Mouse (Mus musculus) neutrophil, adult 65 days (primary cell): ENCODE measurements around the gene Hist1h2ba. TPM values are rescaled to one million over a fixed set of nuclear protein-coding genes. Genes with fewer than 3 reads are reported as not detected.

Source experiments
- total RNA-seq: library from RNA; stranded (reverse); gene quantifications from 2 replicates; pipeline ENCODE4 v1.2.4, GENCODE M21; 2023

The Hist1h2ba gene
- not detected in 2 replicates for total RNA-seq

GRCm38 (mm10) chr13:23933421-23934210 is at the start of gene Hist1h2ba:
Gene Hist1h2ba (minus strand): TSS chr13:23934156.

GRCm38 (mm10) chr13:23934211-23934520 is 210 bp upstream of the Hist1h2ba start, which contains the start of gene Hist1h2aa:
Gene Hist1h2aa (plus strand): TSS chr13:23934462.

GRCm38 (mm10) chr13:23914376-23915167 is 19.4 kb downstream of the Hist1h2ba start, which contains the start of gene Slc17a4:
Gene Slc17a4 (minus strand): TSS chr13:23915009.

Other genes with a start within 250 kb of the Hist1h2ba start
- 85.6 and 87.8 TPM in 2 replicates for gene Hist1h2bc, start 250.0 kb downstream of the Hist1h2ba start, total RNA-seq
- gene Hist1h1t, start 238.3 kb downstream of the Hist1h2ba start, total RNA-seq = 0.75 TPM in 1 of 2 replicates, not detected in the other
- 147 and 286 TPM in 2 replicates for gene Hist1h4c, start 235.7 kb downstream of the Hist1h2ba start, total RNA-seq
- 2.0 and 2.2 TPM in 2 replicates for gene Hfe, start 223.3 kb downstream of the Hist1h2ba start, total RNA-seq
- 1,418 and 1,573 TPM in 2 replicates for gene Hist1h1c, start 195.3 kb downstream of the Hist1h2ba start, total RNA-seq
- 379 and 485 TPM in 2 replicates for gene Hist1h3c, start 188.6 kb downstream of the Hist1h2ba start, total RNA-seq
- 566 and 573 TPM in 2 replicates for gene Hist1h2bb, start 187.4 kb downstream of the Hist1h2ba start, total RNA-seq
- gene Hist1h2ab, start 183.0 kb downstream of the Hist1h2ba start, total RNA-seq = 470 and 881 TPM in 2 replicates
- 584 and 951 TPM in 2 replicates for gene Hist1h3b, start 181.9 kb downstream of the Hist1h2ba start, total RNA-seq
- gene Hist1h4b, start 177.1 kb downstream of the Hist1h2ba start, total RNA-seq = 196 and 310 TPM in 2 replicates
- 278 and 356 TPM in 2 replicates for gene Hist1h4a, start 172.9 kb downstream of the Hist1h2ba start, total RNA-seq
- gene Hist1h3a, start 171.8 kb downstream of the Hist1h2ba start, total RNA-seq = 546 and 576 TPM in 2 replicates
- gene Hist1h1a, start 170.5 kb downstream of the Hist1h2ba start, total RNA-seq = 193 and 241 TPM in 2 replicates
- not detected in 2 replicates for gene Trim38, start 164.2 kb downstream of the Hist1h2ba start, total RNA-seq
- gene Slc17a2, start 127.2 kb downstream of the Hist1h2ba start, total RNA-seq = not detected in 2 replicates
- not detected in 2 replicates for gene Slc17a3, start 94.7 kb downstream of the Hist1h2ba start, total RNA-seq
- gene Slc17a1, start 66.4 kb downstream of the Hist1h2ba start, total RNA-seq = not detected in 2 replicates
- not detected in 2 replicates for gene Slc17a4, start 19.1 kb downstream of the Hist1h2ba start, total RNA-seq
- gene Hist1h2aa, start 306 bp upstream of the Hist1h2ba start, total RNA-seq = not detected in 2 replicates
- gene Scgn, start 57.1 kb upstream of the Hist1h2ba start, total RNA-seq = not detected in 2 replicates